Mouse (Mus musculus) forebrain, embryonic 12.5 days (tissue): ENCODE data around the gene Fstl1. TPM values are rescaled to one million over a fixed set of nuclear protein-coding genes. Genes with fewer than 3 reads are reported as not detected.

ENCODE experiments used
- polyA plus RNA-seq: library from polyadenylated mRNA; unstranded; fragments of >200 nt; fragmentation: Nextera tagmentation; extraction: Ambion mirVana; gene quantifications from 2 replicates; pipeline ENCODE4 v1.2.1, GENCODE M21; 2016

The Fstl1 gene
- polyA plus RNA-seq, 1 experiment from 2014 or later, result 173 TPM

Other genes starting within 250 kb of the Fstl1 start
- 49.3 and 52.6 TPM in 2 replicates for gene Gtf2e1, start 237.1 kb upstream of the Fstl1 start, polyA plus RNA-seq
- gene Rabl3, start 237.0 kb upstream of the Fstl1 start, polyA plus RNA-seq, result 34.5 and 35.1 TPM in 2 replicates
- gene Hgd, start 196.7 kb upstream of the Fstl1 start, polyA plus RNA-seq, result 0.23 and 0.45 TPM in 2 replicates
- gene Ndufb4, start 122.4 kb upstream of the Fstl1 start, polyA plus RNA-seq, result 77.0 and 79.2 TPM in 2 replicates
- 0.17 and 0.29 TPM in 2 replicates for gene Gm36028, start 84.3 kb downstream of the Fstl1 start, polyA plus RNA-seq
- 65.8 and 70.1 TPM in 2 replicates for gene Lrrc58, start 91.5 kb downstream of the Fstl1 start, polyA plus RNA-seq
- gene Gpr156, start 139.6 kb downstream of the Fstl1 start, polyA plus RNA-seq, result 4.6 and 5.4 TPM in 2 replicates